Mouse (Mus musculus) stomach, postnatal 0 days (tissue): ENCODE data around the gene Tcf15. TPM values are rescaled to one million over a fixed set of nuclear protein-coding genes. Genes with fewer than 3 reads are reported as not detected.
A peak's percentile ranks its signal among the peaks of the same experiment; 100 is the strongest.

Source experiments
- ATAC-seq: fragments of 200-750 bp; cut with Nextera tagmentation; 2 replicates; pipeline ENCODE4 v1.8.0; 2017; ENCODE audit not compliant: low FRiP score, low TSS enrichment
- DNase-seq: peaks from one replicate; pipeline ENCODE4 v3.0.0-alpha.2; 2016; ENCODE audit warnings: low spot score
- H3K27ac ChIP-seq: fragments of 300-500 bp; sonication (generic); replicated peaks from 2 replicates; pipeline ENCODE4 v1.5.1; 2014; ENCODE audit warnings: mild to moderate bottlenecking, control low read depth
- H3K27me3 ChIP-seq: fragments of 300-500 bp; sonication (generic); 2 replicates; pipeline ENCODE4 v1.6.1; 2014; ENCODE audit warnings: low read length; ENCODE audit not compliant: control insufficient read depth, insufficient read depth
- H3K36me3 ChIP-seq: fragments of 300-500 bp; sonication (generic); 2 replicates; pipeline ENCODE4 v1.6.1; 2014; ENCODE audit warnings: low read length, mixed read lengths; ENCODE audit not compliant: control insufficient read depth, insufficient read depth
- H3K4me1 ChIP-seq: fragments of 300-500 bp; sonication (generic); replicated peaks from 2 replicates; pipeline ENCODE4 v1.6.1; 2014; ENCODE audit warnings: antibody characterized with exemption; ENCODE audit not compliant: control insufficient read depth, insufficient read depth
- H3K4me2 ChIP-seq: fragments of 300-500 bp; sonication (generic); replicated peaks from 2 replicates; pipeline ENCODE4 v1.6.1; 2014; ENCODE audit warnings: low read depth, mild to moderate bottlenecking, control low read depth, moderate library complexity
- H3K4me3 ChIP-seq: fragments of 300-500 bp; sonication (generic); 2 replicates; pipeline ENCODE4 v1.5.1; 2014; ENCODE audit warnings: low read depth, low read length, control low read depth
- H3K9ac ChIP-seq: fragments of 300-500 bp; sonication (generic); 2 replicates; pipeline ENCODE4 v1.6.1; 2014; ENCODE audit warnings: mild to moderate bottlenecking, low read length, control low read depth, mixed read lengths
- H3K9me3 ChIP-seq: fragments of 300-500 bp; sonication (generic); 2 replicates; pipeline ENCODE4 v1.6.1; 2016; ENCODE audit warnings: low read length; ENCODE audit not compliant: control insufficient read depth
- CTCF ChIP-seq: IDR thresholded peaks from 2 replicates; pipeline ENCODE4 v1.5.1; 2016; ENCODE audit warnings: antibody characterized with exemption, low read depth, mild to moderate bottlenecking, moderate library complexity
- EP300 ChIP-seq: optimal IDR thresholded peaks from 2 replicates; pipeline ENCODE3; 2016; ENCODE audit warnings: antibody characterized with exemption
- WGBS: fragments of 180-500 bp; shearing (Covaris S2); extraction: QIAGEN DNeasy Blood & Tissue Kit; methylation state at CpG from one replicate; pipeline ENCODE4 v1.1.7; 2014; 5-methylcytosine and 5-hydroxymethylcytosine counted together
- polyA plus RNA-seq: library from polyadenylated mRNA; unstranded; fragments of >200 nt; fragmentation: Nextera tagmentation; extraction: Ambion mirVana; gene quantifications from 2 replicates; pipeline ENCODE4 v1.2.1, GENCODE M21; 2015

Tcf15 gene
- polyA plus RNA-seq, 1 experiment from 2014 or later, result 2.5 TPM

DNA sequence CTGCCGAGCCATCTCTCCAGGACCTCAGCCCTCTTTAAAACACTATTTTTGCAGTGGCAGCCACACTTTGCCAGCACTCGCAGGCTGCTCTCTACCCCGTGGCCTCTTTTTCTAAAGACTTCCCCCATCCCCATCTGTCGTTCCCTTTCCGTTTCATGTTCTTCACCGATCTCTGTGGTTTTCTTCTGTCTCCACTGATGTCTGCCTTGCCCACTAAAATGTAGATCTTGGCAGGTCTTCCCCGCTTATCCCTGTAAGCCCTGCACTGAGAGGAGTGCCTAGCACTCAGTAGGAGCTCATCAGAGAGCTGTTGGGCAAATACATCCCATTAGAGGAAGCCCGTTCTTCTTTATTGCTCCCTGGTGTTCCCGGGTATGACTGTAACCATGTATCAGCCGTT is 30.4 kb upstream of the Tcf15 start:
- no peaks in the 10 kb centered on the region for H3K4me1 ChIP-seq
- no peaks in the 10 kb centered on the region for H3K36me3 ChIP-seq
- H3K4me2 ChIP-seq, result no peak overlapping the region
- no peak for TF ChIP-seq EP300
- TF ChIP-seq CTCF, result no peak
- DNase-seq (no peak), ATAC-seq (no peak)
- H3K9ac ChIP-seq, result no peak overlapping the region
- no peak overlapping the region for H3K4me3 ChIP-seq
- H3K9me3 ChIP-seq, result no peaks in the 10 kb centered on the region
- 73% methylated on average over 10 of the region's 10 CpGs for WGBS
- H3K27ac ChIP-seq, result no peak overlapping the region
- no peaks in the 10 kb centered on the region for H3K27me3 ChIP-seq

GRCm38 (mm10) chr2:152114057-152114975 is 29.0 kb upstream of the Tcf15 start:
- Histone ChIP-seq H3K4me1 (no peaks in the 10 kb centered on the region), H3K4me2 (peak overlapping the region; percentile 34), H3K9me3 (no peaks in the 10 kb centered on the region), H3K36me3 (no peaks in the 10 kb centered on the region), H3K27me3 (no peaks in the 10 kb centered on the region), H3K4me3 (no peak overlapping the region; the same call in 1 of the 2 replicates), H3K9ac (no peak overlapping the region), H3K27ac (no peak overlapping the region)
- ATAC-seq (peak; percentile 31; the same call in 1 of the 2 replicates), DNase-seq (peak; percentile 23)
- TF ChIP-seq CTCF, result no peak
- no peak for TF ChIP-seq EP300
- 19% methylated on average over 35 of the region's 36 CpGs for WGBS

DNA sequence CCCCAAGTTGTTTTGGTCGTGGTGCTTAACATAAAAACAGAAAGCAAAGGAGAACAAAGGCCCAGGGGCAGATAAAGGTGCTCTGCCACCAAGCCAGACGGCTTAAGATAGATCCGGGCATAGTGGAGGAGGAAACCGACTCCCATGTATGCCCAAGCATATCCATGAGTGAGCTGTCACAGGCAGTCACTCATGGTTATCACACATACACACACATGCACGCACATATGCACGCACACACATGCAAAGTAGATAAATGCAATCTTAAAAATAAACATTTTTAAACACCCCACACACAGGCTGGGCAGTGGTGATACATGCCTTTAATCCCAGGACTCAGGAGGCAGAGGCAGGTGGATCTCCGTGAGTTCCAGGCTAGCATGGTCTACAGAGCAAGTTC is 25.7 kb upstream of the Tcf15 start:
- ATAC-seq (no peak), DNase-seq (no peak)
- H3K4me3 ChIP-seq, result no peak overlapping the region
- no peak for TF ChIP-seq CTCF
- TF ChIP-seq EP300, result no peak
- 81% methylated on average over 7 of the region's 7 CpGs for WGBS
- H3K36me3 ChIP-seq, result no peaks in the 10 kb centered on the region
- no peak overlapping the region for H3K4me2 ChIP-seq
- H3K9me3 ChIP-seq, result no peaks in the 10 kb centered on the region
- H3K4me1 ChIP-seq, result no peaks in the 10 kb centered on the region
- no peak overlapping the region for H3K9ac ChIP-seq
- H3K27me3 ChIP-seq, result no peaks in the 10 kb centered on the region
- H3K27ac ChIP-seq, result no peak overlapping the region

GRCm38 (mm10) chr2:152119228-152119865 is 24.0 kb upstream of the Tcf15 start:
- Histone ChIP-seq H3K9me3 (no peaks in the 10 kb centered on the region), H3K4me1 (no peaks in the 10 kb centered on the region), H3K36me3 (no peaks in the 10 kb centered on the region), H3K27me3 (no peaks in the 10 kb centered on the region), H3K9ac (no peak overlapping the region), H3K27ac (no peak overlapping the region), H3K4me2 (no peak overlapping the region), H3K4me3 (no peak overlapping the region)
- DNase-seq (no peak), ATAC-seq (no peak)
- TF ChIP-seq EP300 (no peak), CTCF (no peak)
- WGBS, result 56% methylated on average over 6 of the region's 6 CpGs

GRCm38 (mm10) chr2:152122896-152123295 is 20.5 kb upstream of the Tcf15 start:
- Histone ChIP-seq H3K27ac (no peak overlapping the region), H3K9ac (no peak overlapping the region), H3K9me3 (no peaks in the 10 kb centered on the region), H3K4me2 (no peak overlapping the region), H3K36me3 (no peaks in the 10 kb centered on the region), H3K4me1 (no peaks in the 10 kb centered on the region), H3K27me3 (no peaks in the 10 kb centered on the region), H3K4me3 (no peak overlapping the region)
- whole genome bisulfite sequencing, result 60% methylated on average over 9 of the region's 9 CpGs
- ATAC-seq (no peak), DNase-seq (no peak)
- TF ChIP-seq EP300 (no peak), CTCF (no peak)

DNA sequence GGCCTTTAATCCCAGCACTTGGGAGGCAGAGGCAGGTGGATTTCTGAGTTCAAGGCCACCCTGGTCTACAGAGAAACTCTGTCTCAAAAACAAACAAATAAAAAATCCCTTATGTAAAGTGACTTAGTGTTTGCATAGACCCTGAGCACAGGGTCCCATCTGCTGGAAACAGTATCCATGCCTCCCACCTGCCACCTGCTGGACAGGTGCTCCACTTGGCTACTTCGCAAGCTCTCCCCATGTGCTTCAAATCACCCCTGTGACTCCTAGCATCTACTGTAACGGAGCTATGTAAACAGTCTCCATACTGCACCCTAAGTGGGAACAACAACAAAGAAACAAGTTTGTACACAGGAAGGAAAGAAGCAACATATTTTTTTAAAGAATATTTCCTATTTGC is 14.8 kb upstream of the Tcf15 start:
- WGBS, result 49% methylated on average over 2 of the region's 2 CpGs
- DNase-seq (no peak), ATAC-seq (no peak)
- Histone ChIP-seq H3K9me3 (no peaks in the 10 kb centered on the region), H3K36me3 (no peaks in the 10 kb centered on the region), H3K4me1 (no peaks in the 10 kb centered on the region), H3K4me2 (no peak overlapping the region), H3K27me3 (no peaks in the 10 kb centered on the region), H3K4me3 (no peak overlapping the region), H3K27ac (no peak overlapping the region), H3K9ac (no peak overlapping the region)
- TF ChIP-seq EP300 (no peak), CTCF (peak; percentile 37; the same call in 1 of the 2 replicates)
